Mouse (Mus musculus): ENCODE data around the gene Gm10134.

Gm10134 gene

GRCm38 (mm10) chr2:28532938-28533771 is 27.3 kb downstream of the Gm10134 start:
- in situ Hi-C loops (cut with MseI, MboI): no loop called here

- in situ Hi-C loops (cut with MseI, MboI): no loop called here
Measured at GRCm38 (mm10) chr2:28533901-28534435, 28.1 kb downstream of the Gm10134 start.

GRCm38 (mm10) chr2:28534436-28535262 is 28.8 kb downstream of the Gm10134 start:
- in situ Hi-C loops (cut with MseI, MboI): no loop called here

- in situ Hi-C loops (cut with MseI, MboI): no loop called here
Measured at GRCm38 (mm10) chr2:28535263-28535540, 29.3 kb downstream of the Gm10134 start.

- in situ Hi-C loops (cut with MseI, MboI): no loop called here
Measured at GRCm38 (mm10) chr2:28535650-28536049, 29.8 kb downstream of the Gm10134 start.

GRCm38 (mm10) chr2:28536166-28536565 is 30.3 kb downstream of the Gm10134 start:
- in situ Hi-C loops (cut with MseI, MboI): no loop called here

- in situ Hi-C loops (cut with MseI, MboI): no loop called here
Measured at GRCm38 (mm10) chr2:28536766-28537633, 31.1 kb downstream of the Gm10134 start.

GRCm38 (mm10) chr2:28537634-28537920 is 31.7 kb downstream of the Gm10134 start:
- in situ Hi-C loops (cut with MseI, MboI): no loop called here

GRCm38 (mm10) chr2:28537995-28538816 is 32.3 kb downstream of the Gm10134 start:
- in situ Hi-C loops (cut with MseI, MboI): no loop called here

GRCm38 (mm10) chr2:28538817-28539128 is 32.9 kb downstream of the Gm10134 start:
- in situ Hi-C loops (cut with MseI, MboI): no loop called here

- in situ Hi-C loops (cut with MseI, MboI): no loop called here
Measured at GRCm38 (mm10) chr2:28539206-28539605, 33.3 kb downstream of the Gm10134 start.

- in situ Hi-C loops (cut with MseI, MboI): no loop called here
Measured at GRCm38 (mm10) chr2:28539949-28540348, 34.1 kb downstream of the Gm10134 start.

- in situ Hi-C loops (cut with MseI, MboI): no loop called here
Measured at GRCm38 (mm10) chr2:28540587-28541227, 34.8 kb downstream of the Gm10134 start.

- in situ Hi-C loops (cut with MseI, MboI): no loop called here
Measured at GRCm38 (mm10) chr2:28543894-28544293, 38.0 kb downstream of the Gm10134 start.

- in situ Hi-C loops (cut with MseI, MboI): no loop called here
Measured at GRCm38 (mm10) chr2:28545976-28546375, 40.1 kb downstream of the Gm10134 start.

- in situ Hi-C loops (cut with MseI, MboI): no loop called here
Measured at GRCm38 (mm10) chr2:28546560-28546959, 40.7 kb downstream of the Gm10134 start.

GRCm38 (mm10) chr2:28547237-28548172 is 41.6 kb downstream of the Gm10134 start:
- in situ Hi-C loops (cut with MseI, MboI): no loop called here

GRCm38 (mm10) chr2:28549157-28549556 is 43.3 kb downstream of the Gm10134 start:
- in situ Hi-C loops (cut with MseI, MboI): no loop called here

- in situ Hi-C loops (cut with MseI, MboI): no loop called here
Measured at GRCm38 (mm10) chr2:28552301-28552700, 46.4 kb downstream of the Gm10134 start.
